Mouse (Mus musculus): Measurements from ENCODE around the gene Pxk.
"Not testable (repeated sequence)": the region's sequence is repeated elsewhere in the genome, so short reads cannot be mapped to it uniquely, and the experiment has no call there.

Gene Pxk

DNA sequence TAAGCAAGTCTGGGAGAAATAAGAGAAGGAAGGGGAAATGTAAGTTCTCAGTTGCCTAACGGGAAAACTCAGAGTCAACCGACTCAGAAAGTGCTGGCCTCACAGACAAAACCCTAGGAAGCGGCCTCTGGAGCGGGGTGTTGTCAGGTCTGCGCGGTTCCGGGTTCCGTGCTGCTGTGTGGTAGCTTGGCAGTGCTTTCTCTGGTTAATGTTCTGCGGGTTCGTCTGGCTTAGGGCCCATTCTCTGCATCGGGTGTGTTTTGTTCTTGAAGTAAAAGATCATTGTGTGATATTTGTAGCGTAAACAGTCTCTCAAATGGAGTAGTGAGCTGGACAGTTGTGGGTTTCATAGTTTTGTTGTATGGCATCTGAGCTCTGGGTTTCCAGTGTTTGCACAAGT, 4.7 kb downstream of the Pxk start:
- DNase-seq (ENCODE audit: low spot score): no peak

DNA sequence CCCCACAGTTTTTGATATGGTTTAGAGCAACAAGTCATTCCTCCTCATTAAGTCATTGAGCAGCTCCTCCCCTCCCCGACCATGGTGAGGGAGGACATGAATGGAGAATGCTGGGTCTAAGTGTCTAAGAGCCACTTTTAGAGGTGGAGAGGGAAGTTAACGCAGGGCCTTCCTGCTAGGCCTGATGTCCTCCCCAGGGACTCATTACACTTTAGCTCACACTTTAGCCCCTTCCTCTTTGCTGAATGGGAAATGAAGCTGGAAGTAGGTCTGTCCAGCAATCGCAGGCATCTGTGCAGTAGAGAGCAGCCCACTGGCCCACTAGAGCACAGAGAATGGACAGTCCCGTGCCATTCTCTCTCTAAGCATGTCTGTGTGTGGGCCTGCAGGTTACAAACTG, 10.0 kb downstream of the Pxk start:
- DNase-seq (ENCODE audit: low spot score): no peak

DNA sequence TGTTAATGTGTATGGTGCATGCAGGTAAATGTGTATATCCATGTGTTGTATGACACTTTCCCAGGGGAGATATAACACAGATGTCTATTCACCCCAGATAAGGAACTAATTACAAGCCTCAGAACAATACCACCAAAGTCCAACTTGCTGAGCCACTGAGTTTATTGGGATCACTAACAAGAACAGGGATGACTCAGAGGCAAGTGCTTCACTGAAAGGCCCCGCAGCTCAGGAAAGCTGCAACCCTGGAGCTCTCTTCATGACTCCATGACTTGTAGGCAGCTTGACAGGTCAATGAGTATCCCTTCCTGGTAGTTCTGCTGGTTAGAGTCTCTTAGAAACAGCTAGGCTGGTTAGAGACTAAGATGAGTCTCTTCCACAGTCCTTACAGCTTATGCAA, 11.0 kb downstream of the Pxk start:
- DNase-seq (ENCODE audit: low spot score): no peak

DNA sequence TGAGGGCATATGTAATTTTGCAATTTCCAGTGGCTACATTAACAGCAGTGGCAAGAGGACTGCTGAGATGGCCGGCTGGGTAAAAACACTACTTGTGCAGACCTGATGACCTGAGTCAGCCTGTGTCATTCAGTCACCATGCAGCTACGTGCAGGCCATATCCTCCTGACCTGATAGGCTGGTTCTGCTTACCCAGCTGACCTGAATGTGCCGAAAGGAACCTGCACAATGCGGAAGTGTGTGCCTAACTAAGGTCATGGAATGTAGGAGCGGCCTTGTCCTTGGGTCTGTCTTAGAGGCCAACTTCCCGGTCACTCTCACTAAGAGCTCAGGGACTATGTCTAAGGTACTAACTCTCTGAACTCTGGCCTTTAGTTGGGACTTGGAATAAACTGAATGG, 13.5 kb downstream of the Pxk start:
- no peak for DNase-seq (ENCODE audit: low spot score)

DNA sequence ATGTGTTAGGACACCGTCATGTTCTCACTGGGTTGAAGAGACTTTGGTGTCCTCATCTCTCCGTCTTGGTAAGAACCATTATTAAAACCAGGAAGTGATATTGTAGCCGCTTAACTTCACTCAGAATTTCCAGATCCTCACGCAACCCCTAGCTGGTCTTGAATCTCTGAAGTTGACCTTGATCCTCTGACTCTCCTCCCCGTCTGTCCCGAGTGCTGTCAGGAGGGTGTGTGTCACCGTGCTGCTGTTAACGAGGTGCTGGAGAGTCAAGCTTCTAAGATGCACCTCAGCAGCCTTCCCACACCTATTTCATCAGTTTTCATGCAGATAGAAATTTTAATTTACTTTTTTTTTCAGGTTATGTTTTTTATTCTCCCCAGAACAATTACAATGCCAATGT, 14.0 kb downstream of the Pxk start:
- no peak for DNase-seq (ENCODE audit: low spot score)

DNA sequence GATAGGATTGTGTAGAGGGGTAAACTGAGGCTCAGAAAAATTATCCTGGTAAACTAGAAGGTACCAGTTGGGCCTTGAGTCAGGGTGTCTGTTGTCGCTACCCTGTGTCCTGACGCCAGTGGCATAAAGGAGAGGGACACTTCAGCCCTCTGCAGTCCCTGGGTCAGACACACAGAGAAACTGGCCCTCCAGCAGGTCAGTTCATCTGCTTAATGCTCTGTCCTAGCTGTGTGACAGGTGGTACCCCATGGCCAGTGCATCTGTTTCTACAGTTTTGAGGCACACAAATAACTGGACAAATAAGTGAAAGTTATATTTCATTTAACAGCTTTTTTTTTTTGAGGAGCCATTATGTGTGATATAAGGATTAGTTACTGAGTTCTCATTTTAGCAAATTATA, 15.6 kb downstream of the Pxk start:
- no peak for DNase-seq (ENCODE audit: low spot score)

DNA sequence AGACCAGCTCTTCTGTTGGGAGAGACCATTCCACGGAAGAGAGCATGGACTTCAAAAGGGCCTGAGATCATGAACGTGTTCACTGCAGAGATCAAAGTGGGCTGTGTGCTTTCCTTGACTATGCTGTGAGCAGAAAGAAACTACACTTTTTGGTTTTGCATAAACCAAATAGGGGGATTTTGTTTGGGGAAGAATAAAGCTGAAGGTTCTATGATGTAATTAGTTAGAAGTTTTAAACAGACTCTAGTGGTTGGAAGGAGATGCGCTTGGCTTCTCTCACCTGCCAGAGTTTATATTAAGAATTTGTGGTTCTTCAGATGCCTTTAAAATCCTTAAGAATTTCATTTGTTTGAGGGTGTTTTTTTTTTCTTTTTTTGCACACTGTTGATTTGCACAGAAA, 16.3 kb downstream of the Pxk start:
- DNase-seq (ENCODE audit: low spot score): no peak

DNA sequence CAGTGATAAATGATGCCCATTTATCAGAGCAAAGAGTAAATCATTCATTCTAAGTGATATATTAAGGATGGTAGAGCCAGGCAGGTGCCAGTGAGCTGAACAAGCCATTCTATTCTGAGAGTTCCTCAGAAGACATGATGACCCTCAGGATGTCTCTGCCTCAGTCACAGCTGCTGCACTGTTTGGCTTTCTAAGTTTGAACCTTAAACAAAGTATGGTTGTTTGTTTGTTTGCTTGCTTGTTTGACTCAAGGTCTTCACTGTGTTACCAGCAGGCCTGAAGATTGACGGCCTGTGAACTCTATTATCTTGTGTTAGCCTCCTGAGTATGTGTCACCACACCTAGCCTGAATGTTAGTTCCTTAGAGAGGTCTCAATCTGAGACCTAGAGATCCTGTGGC, 16.7 kb downstream of the Pxk start:
- no peak for DNase-seq (ENCODE audit: low spot score)

DNA sequence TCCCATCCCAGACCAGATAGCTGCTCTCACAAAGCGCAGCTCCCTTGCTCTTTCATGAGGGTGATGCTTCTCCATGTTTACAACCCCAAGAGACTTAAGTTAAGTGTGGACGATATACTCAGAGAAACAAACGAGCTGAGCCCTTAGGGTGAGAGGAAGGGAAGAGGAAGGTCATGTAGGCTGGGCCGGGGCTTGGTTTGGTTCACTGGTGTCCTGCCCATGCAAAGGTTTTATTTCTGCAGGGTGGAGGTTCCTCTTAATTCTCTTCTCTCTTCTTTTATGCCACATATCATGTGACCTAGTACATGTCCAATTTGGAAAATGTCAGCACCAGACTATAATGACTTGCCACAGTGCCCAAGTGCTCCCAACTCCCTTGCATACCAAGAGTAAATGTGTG, 17.8 kb downstream of the Pxk start:
- DNase-seq (ENCODE audit: low spot score): no peak

DNA sequence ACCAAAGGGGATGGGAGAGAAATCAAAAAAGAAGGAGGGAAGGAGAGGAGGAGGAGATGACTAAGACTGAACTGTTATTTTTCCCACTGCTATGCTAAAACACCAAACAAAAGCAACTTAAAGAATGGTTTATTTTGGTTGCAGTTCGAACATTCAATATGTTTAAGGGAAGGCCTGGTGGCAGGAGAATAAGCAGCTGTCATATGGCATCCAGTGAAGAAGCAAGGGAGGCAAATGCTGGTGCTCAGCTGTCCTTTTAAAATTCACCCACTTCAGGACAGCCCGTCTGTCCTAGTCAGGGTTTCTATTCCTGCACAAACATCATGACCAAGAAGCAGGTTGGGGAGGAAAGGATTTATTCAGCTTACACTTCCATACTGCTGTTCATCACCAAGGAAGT, 19.4 kb downstream of the Pxk start:
- DNase-seq (ENCODE audit: low spot score): no peak

DNA sequence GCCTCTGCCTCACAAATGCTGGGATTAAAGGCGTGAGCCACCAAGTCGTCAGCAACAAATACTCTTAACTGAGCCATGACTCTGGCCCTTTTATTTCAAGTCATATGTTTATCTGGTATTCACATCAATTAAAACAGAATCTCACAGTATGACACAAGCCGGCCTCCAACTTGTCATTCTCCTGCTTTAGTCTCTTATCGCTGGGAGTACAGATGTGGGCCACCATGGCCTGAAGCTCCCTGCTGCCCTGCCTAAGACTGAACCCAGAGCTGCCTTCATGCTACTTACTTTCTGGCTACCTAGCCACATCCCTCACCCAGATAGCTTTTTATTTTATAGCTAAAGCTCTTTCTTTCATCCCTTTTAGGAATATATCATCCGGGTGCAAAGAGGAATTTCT, 21.4 kb downstream of the Pxk start:
- DNase-seq (ENCODE audit: low spot score): no peak

DNA sequence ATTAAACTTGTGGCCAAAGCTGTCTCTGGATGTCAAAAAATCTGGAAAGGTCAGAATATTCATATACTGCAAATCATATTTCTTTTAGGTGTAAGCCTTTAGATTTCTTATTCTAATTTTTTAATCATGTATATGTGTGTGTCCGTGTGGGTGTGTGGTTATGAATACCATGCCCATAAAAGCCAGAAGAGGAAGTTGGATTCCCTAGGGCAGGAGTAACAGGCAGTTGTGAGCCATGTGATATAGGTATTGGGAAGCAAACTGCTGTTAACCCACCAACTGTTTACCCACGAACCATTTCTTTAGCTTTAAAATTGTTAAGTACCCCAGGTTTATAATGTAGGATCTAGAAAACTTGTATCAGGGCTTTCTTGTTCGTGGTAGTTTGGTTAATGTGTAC, 21.9 kb downstream of the Pxk start:
- no peak for DNase-seq (ENCODE audit: low spot score)

DNA sequence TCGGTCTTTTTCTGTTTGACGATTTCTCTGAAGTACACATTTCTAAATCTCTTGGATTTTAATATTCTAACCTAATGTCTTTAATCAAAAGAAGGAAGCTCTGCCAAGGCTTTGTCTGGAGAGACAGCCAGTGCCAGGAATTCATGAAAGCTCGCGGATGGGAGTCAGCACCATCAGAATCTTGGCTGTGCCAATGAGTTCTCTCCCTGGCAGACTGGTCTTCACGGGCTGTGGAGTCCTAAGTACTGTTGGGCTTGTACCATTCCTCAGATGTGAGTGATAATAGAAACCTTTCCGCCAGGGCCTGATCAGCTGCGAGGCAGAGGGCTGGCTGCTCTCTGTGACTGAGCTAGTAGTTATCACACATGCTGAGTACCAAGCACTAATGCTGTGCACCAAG, 25.1 kb downstream of the Pxk start:
- DNase-seq (ENCODE audit: low spot score): no peak

DNA sequence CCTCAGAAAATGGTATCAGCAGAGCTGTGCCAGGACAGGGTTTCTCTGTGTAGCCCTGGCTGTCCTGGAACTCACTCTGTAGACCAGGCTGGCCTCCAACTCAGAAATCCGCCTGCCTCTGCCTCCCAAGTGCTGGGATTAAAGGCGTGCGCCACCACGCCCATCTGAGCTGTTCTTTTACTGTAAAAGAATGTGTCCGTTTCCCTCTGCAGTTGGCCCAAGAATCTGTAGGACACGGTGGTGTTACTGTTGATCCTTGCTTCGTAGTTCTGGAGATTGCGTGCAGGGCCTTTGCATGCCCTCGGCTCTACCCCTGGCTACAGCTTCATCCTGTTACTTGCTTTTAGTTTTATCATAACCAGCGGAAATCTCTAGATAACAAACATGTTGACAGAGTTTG, 25.6 kb downstream of the Pxk start:
- DNase-seq (ENCODE audit: low spot score): not testable (repeated sequence)

DNA sequence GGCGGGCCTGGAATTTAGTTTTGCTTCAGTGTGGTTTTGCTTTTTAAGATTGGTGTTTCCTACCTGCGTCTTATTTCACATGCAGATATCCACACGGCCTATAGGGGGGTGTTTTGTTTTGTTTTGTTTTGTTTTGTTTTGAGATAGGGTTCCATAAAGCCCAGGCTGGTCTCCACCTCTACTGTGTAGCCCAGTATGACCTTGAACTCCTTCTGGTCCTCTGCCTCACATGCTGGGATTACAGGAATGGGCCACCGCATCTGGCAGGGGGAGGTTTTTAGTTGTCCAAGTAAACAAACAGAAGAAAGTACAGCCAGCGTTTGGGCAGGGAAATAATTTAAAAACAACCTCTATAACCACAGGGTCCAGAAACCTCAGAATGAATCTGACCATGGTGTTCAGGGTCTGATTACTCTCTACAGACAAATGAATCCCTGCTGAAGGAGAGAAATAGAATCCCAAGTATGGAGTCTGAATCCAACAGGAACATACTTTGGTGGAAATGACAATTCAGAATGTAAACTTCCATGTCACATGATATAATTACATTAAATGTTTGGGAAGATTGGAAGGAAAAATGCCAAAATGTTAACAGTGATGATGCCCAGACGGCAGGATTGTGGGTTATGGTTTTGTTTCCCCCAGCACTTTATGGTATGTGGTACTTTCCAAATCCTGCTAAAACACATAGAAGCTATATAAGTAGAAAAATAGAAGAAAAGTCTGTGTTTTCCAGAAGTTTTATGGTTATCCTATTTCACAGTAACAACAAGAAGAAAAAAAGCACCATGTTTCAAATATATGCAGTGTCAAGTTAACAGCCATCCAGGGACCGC, 26.3 kb downstream of the Pxk start:
- no peak for DNase-seq (ENCODE audit: low spot score)

DNA sequence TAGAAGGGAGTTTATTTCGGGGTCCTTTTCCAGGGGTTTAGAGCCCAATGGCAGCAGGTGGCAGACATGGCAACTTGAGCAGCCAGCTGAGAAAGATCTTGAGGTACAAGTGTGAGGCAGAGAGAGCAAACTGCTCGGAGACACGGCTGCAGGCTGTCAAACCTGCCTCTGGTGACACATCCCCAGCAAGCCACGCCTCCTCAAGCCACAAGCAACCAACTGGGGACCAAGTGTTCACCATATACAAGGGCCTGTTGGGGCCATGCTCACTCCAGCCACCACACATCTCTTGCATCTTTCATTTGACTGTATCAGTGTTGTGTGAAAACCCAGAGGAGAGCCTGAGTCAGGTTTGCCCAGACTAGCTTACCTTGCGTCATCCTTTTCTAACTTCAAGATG, 30.0 kb downstream of the Pxk start:
- DNase-seq (ENCODE audit: low spot score): no peak

DNA sequence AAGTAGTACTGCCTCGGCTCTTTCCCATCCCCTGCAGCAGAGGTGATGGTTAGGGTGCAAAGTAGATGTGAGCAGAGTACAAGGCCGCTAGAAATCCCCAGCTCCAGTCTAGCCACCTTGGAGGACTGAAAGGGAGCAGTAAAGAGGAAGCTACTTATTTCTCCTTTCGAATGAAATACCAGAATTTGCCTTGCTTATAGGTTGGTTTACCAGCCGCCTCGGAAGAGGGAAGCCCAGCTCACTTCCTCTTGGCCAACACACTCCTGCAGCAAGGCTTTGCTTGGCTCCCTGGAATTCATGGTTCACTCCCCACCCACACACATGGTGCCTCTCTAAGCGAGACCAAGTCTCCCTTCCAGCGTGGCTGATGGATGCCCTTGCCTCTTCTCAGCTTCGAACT, 34.8 kb downstream of the Pxk start:
- DNase-seq (ENCODE audit: low spot score): no peak

DNA sequence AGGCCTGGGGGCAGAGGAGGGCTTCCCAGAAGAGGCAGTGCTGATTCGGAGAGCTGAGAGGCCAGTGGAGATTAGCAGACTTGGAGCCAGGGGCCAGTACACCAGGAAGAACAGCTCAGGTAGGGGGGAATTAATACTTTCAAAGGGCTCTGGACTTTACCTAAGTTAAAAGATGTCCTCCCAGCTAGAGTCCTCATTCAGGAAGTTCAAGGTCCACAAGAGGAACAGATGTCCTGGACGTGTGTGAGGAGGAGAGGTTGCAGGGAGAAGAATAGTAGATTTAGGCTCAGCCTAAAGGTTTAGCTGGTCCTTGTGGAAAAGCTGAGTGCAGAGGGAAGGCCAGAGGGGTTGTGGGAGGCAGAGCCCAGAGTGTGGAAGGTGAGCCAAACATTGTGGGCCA, 36.2 kb downstream of the Pxk start:
- DNase-seq (ENCODE audit: low spot score): no peak

DNA sequence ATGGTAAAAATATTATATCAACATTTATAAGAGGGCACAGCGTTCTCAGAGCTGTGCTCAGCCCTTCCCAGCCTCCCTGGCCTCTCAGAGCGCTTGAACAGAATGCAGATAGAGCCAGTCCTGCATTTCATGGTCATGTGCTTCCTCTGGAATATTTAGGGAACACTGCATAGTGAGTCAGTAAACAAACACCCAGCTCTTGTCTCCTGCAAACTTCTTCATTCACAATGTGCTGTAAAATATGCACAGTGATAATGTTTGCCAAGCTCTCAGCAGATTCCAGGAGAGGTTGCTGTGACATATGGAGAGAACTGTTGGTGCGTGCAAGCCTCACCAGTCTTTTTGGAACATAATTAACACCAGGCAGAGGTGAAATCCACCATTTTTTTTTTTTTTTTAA, 37.1 kb downstream of the Pxk start:
- no peak for DNase-seq (ENCODE audit: low spot score)

DNA sequence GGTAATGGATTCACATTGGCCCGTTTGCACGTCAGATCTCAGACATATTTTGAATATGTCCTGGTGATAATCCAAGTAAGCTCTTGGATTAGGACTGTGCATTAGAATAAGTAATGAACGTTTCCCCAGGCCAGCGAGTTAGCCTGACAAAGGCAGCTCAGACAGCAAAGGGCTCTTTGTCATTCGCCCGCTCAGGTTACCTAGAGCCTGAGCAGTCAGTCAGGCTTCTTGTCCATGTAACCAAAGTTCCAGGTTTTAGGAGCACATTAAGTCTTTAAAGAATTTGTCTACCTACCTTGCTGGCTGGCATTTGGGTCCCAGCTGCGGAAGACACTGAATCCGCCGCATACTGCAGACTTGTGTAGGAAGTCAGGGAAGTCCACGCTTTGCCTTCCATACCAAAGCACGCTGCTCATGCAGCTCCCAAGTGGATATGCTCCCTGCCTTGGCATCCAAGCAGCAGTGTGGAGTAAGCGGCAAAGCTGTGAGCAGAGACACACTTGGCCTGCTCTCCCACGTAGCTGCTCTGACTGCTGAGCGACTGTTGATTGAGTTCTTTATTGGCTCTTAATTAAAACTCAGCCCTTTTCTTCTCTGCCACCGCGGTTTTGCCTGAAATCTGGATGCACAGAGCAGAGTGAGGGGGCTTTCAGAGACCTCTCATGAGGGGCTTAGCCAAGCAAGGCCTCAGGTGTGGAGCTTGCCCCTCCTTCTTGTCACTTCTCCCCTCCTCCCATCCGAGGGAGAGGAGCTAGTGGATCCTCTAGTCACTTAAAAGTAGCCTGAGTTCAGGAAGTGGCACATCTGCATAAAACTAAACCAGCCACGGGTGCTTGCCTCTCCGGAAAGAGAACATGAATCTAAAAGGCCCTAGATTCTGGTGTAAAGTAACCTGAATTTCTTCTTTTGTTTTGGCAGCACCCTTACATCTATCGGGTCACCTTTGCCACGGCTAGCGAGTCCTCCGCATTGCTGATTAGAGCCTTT, 42.0 kb downstream of the Pxk start:
- DNase-seq (ENCODE audit: low spot score): peak; percentile 6

DNA sequence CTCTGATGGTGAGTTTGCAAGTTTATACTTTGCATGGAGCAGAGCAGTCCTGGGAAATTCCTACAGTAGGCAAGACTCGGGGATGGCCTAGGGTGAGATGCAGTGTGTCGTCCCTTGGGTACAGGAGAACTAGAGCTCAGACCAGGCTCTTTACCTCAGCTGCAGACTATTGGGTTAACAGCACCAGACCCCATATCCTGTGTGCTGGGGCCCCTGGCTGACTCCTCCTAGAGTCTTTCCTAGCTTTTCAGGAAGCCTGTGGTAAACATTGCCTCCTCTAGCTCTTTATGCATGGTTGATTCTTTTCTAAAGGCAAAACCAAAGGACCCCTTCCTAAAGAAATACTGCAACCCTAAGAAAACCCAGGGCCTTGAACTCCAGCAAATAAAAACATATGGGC, 43.1 kb downstream of the Pxk start:
- DNase-seq (ENCODE audit: low spot score): peak; percentile 5

DNA sequence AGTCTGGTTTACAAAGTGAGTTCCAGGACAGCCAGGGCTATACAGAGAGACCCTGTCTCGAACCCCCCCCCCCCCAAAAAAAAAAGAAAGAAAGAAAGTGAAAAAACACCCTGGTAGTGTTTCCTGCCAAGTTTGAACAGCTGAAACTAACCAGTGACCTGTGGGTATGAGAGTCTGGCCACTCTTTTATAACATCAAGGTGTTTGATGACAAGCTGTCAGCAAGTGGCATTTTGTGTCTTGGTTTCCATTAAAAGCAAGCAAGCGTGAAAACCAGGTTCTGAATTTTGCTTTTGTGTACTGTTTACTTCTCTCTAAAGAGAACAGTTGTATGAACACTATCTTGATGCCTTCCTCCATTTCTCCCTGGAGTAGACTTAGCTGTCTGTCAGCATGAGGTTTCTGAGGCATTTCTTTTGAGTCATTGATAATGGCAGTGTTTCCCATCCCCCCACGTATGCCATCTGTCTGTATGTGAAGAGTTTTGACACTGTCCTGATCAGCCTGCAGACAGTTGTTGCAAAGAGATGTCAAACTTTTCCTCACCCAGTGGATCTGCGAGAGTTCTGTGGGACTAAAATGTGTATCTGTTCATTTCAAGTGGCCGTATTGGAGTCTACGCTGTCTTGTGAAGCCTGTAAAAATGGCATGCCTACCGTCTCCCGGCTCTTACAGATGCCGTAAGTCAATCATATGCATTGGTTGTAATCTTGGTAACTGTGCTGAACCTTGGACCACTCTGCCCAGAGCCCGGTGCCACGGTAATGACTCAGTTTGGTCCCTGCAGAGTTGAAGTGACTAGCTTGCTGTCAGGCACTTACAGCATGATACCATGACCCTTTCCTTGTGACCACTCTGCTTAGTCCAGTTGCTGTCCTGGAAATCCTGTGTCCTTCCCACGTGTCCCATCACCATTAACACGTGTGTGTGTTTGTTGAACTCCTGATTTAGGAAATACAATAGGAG, 47.9 kb downstream of the Pxk start:
- DNase-seq (ENCODE audit: low spot score): no peak

All from T-cell, adult 2 months (primary cell).